Mouse (Mus musculus): ENCODE results near the gene Tenm4. TPM values are rescaled to one million over a fixed set of nuclear protein-coding genes. Genes with fewer than 3 reads are reported as not detected.

Tenm4 gene
- polyA plus RNA-seq, 2 experiments from 2014 or later, result 0.19 to 0.37 TPM

DNA sequence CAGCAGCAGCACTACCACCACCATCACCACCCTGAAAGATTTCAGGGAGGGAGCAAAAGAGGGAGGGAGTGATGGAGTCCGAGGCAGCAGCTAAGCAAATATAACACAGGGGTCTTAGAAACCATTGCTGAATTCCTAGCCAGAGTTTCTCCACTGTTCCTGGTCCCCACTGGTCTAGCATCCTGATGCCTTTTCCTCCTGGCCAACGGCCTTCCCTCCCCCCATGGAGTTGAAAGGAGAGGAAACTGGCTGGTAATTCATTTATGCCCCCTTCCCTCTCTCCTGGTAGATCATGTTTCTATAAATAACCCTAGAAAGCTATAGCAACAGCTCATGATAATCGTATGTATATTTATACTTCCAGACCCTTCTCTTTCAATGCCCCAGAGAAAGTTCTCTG, 481.8 kb downstream of the Tenm4 start:
- ATAC-seq, result no peak

DNA sequence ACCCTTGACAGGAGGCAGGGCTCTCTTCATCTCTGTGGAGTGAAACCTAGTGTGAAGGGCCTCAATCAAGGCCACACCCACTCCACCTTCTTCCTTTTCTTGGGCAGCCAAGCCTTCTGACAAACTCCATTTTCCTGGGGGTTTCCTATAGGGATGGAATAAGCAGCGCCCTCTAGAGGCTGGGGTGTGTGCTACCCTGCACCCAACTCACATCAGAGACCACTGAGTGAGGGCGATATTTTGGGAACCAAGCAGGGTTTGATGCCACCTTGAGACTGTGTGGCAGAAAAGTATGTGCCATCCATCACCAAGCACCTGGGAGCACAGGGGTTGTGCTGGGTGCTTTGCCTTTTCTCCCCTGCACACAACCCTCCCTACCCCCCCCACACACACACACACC, 483.2 kb downstream of the Tenm4 start:
- ATAC-seq, result no peak

DNA sequence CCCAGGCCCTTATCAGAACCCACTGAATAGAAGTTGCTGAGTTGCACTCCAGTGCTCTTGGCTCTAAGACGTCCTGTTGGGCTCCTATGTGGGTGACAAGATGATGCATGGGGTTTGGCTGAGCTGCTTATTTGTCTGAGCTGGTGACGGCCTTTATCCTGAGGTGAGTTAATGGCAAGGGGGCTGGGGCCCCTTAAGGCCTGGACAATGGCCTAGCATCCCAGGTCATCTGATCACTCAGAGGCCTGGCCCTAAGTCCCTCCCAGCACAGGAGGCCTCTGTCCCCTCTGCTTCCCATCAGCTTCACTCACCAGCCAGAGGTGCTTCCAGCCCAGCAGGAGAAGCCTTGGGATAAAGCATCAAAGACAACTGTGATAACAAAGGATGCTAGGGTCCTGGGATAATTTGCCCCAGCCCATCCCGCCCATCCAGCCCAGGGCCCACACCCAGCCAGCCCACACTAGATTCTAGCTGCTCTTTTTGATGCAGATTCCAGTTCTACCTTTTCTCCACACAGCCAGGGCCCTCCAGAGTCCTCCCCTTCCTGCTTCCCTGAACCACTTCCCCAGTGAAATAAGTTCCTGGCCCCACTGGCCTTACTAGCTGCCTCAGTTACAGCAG, 484.2 kb downstream of the Tenm4 start:
- ATAC-seq, result no peak

DNA sequence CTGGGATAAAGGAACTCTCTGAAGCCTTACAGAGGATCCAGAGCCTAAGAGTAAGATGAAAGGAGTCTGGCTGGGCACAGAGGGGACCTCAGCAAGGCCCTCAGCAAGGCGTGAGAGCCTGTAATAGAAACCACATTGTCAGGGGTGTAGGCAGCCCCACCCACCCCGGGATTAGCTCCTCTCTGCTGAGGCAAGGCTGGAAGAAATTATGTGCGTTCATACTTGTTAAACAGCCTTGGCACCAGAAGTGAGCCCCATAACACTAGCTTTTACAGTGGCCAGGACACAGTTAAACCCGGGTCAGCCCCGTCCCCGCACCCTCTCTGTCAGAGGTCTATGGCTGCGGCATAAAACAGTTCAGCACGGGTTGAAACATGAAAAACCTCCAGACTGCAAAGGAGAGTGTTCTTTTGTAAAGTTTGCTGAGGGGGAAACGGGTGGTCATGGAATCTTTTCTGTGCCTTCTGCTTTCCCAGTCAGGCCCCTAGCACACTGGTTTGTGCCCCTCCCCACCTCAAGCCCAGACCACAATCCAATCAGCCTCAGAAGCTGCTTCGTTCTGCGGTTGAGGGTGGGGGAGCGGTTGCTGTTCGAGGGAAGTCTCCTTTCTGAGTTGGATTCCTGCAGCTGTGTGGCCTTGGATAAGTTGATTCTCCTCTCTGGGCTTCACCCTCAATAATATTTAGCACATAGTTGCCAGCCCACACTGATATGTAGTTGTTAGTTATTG, 486.2 kb downstream of the Tenm4 start:
- ATAC-seq, result no peak

DNA sequence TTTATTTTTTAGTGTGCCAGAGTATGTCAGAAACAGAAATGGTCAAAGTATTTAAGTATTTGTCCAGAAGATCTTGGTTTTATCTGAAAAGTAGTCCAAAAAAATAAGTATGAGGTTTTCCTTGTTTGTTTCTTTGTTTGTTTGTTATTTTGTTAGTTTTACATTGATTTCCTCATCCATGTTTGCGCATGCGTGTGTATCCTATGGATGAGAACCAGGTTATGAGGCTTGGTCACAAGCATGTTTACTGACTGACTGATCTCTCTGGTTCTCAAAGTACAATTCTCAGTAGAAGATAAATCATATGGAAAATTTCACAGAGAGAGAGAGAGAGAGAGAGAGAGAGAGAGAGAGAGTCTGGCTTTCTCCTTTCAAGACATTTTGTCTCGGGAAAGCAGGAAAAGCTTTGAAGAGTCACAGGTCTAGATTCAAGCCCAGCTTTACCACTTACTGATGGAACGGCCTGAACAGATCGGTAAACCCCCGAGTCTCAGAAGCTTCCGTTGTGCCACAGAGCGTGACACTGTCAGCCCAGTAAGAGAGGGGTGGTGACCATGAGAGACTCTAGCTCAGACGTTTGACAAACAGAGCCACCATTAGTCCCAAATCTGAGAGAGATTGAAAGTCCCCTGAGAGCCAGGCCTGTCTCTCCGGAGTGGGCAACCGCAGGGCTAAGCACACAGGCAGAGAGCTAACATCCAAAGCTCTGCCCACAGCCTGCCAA, 487.0 kb downstream of the Tenm4 start:
- ATAC-seq, result no peak

DNA sequence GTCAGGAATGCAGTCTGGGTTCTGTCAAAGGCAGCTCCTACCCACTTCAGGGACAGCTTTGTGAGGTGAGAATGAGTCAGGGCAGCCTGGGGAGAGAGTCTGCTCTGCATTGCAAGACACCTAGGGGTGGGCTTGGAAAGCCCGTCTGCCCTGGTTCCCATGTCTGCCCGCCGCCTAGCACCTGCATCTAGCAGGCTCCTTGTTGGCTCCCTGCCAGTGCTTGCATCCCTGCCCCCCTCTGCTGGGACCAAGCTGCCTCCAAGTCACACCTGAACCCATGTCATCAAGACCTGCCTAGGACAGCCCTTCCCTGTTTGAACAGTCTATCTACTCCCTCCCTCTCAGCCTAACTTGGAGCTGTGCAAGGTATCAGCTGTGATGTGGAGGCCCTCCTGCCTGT, 489.9 kb downstream of the Tenm4 start:
- no peak for ATAC-seq

DNA sequence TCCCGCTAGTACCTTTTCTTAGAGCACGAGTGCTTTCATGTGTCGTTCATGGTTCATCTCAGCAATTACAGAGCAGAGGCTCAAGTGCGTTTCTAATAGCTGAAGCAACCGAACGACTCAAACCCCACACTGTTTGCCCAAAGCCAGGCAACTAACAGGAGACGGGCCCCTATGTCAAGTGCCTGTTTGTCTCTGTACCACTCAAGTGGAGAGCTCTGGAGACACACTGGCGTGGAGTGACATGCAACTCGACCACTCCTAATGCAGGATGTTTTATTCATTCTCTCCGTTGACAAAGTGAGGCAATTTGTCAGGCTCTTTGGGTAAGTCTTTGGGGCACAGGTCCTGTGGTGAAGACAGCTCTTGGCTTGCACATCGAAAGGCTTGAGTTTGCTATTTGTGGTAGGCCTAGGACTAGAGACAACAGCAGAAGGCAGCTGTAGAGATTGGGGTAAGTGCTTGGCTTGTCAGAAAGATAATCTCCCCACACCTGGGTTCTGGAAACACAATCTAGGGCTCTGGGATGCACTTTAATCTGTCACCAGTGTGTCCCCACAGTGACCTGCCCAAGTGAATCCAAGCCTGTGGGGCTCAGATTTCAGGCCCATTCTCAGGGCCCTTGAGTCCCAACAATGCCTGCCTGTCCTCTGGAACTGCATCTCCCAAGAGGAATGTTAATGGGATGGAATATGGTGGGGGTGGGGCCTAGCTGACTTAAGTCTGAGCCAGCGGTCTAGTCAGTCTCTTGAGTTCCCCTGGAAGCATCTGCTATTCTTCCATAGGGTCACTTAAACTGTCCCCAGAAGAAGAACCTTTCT, 490.5 kb downstream of the Tenm4 start:
- no peak for ATAC-seq

DNA sequence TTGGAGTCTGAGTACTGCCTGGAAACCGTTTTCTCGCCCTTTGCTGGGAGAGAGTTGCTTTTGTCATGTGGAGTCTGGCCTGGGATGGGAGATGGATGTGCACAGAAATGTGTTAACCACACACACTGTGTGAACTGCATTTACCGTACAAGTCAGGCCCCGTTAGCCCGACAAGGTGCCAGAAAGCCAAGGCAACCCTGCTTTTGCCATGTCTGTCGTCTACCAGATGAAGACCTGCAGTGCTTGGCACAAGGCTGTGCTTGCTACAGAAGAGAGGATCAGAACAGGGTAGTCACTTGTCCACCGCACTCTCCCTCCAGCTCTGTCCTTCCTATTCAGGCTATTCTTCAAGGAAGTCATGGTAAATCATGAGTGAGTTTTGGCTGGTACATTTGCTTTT, 492.3 kb downstream of the Tenm4 start:
- ATAC-seq, result no peak

DNA sequence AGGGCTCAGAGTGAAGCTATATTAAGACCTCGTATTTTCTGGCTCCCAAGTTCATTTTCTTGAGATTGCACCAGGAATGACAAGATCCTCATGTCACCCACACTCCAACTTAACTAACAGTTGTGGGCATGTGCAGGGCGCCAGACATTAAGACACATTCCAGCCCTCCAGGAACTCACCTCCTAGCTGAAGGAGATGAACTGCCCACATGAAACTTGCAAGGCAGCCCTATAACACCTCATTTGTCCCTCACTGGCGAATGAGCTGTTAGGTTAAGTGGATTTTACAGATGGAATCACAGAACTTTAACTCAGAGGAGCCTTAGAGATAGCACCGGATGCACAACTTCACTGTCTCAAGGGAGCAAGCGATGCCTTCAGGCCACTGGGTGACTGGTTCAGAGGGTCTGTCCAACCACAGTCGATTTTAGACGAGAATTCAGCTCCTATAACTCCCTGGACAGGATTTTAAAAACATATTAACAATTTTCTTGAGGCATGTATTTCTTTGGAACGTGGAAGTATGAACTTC, 495.4 kb downstream of the Tenm4 start:
- ATAC-seq, result no peak

DNA sequence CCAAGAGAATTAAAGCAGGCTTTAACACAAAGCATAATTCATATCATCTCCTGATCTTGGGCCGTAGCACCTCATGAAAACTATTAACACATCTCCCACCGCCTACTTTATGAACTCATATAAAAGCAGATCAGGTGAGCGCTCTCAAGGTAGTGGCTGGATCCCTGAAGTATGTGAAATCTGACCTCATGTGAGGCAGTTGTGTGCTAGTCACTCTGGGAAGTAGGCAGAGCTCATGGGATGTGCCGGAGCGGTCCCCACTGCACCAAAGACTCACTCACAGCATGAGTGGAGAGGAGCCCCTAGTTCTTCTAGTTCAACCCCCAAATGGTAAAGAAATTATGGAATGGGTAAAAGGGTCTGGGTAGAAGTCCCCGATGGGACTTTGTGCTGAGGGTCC, 496.6 kb downstream of the Tenm4 start:
- ATAC-seq, result no peak

DNA sequence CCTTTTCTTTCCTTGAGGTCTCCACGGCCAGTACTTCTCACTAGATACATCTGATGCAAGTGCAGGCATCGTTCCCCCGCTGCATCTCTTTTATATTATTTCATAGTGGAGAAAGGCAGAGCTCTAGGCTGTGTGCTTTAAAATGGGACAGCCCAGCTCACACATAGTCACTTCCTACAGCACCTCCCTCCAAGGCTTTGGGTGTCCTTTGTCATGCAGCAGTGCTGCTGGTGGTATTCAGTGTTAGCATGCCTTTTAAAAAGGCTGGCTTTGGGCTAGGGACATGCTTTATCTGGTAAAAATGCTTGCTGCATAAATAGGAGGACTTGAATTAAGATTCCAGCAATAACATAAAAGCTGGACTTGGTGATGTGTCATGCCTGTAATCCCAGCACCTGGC, 499.0 kb downstream of the Tenm4 start:
- ATAC-seq, result no peak

DNA sequence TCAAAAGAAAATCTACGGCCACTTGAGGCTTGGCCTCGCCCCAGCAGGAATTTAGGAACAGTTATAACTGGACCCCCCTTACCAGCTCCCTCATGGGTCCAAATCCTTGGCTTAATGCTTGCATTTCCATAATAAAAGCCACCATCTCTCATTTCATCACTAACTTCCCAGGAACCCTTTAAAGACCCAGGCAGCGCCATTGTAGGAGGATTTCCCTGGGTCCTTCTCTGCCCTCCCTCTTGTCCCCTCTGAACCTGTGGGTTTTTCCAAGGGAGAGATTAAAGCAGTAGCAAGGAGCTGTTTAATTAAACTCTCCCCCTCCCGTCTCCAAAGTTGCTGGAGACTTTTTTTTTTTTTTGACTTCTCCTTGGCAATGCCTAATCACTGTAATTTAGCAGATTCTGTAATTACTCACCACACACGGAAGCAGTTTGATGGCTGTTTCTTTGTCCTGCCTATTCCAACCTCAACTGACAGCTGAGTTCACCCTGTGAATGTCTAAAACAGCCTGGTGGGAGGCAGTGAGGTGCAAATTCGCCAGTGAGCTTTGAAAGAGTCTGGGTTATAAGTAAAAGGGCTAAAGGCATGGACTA, 501.4 kb downstream of the Tenm4 start:
- no peak for ATAC-seq

DNA sequence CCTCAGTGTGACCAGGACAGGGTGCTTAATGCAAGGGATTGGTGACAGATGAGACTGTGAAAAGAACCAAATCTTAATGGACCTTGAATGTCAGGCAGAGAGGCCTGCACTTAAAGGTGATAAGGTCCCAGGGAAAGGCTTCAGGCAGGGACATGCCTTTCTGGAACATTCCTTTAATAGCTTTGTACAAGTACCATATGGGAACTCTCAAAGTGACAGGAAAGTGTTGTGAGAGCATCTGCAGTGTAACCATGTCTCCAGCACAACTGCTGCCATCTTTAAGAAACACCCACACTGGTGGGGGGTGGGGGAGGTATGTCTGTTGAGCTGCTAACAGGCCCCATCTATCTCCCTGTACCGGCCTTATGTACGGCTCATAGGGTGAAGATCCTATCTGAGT, 506.0 kb downstream of the Tenm4 start:
- no peak for ATAC-seq

DNA sequence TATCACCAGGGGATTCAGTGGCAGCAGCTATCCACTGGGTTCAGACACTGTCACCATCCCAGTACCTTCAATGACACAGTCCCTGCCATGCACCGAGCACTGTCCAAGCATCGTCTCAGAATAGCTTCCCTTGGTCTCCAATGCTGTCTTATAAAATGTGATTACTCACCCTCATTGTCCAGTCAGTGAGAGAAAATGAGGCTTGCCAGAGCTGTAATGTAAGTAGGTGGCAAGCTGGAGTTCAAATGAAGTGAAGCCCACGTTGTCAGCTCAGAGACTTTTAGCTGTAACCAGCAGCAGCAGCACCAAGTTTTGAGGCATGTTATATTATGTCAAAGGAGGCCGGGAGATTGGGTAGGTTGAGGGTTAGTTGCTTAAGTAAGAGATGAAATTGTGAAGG, 507.2 kb downstream of the Tenm4 start:
- no peak for ATAC-seq

DNA sequence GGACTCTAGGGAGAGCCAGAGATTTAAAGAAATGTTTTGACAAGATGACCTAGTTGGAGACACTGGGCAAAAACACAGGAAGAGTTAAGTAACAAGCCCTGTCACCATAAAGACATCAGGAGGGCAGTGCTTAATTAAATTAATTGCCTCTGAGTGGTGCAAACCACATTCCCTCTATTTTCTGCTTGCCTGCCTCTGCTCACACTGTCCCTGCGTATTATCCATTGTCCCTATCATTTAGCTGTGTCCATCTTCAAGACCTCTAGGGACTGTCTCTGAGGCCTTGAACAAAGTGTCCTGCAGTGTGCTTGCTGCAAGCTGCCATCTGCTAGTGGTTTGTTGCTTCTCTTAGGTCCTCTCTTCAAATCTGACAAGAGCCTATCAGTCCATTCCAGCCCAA, 508.7 kb downstream of the Tenm4 start:
- no peak for ATAC-seq

DNA sequence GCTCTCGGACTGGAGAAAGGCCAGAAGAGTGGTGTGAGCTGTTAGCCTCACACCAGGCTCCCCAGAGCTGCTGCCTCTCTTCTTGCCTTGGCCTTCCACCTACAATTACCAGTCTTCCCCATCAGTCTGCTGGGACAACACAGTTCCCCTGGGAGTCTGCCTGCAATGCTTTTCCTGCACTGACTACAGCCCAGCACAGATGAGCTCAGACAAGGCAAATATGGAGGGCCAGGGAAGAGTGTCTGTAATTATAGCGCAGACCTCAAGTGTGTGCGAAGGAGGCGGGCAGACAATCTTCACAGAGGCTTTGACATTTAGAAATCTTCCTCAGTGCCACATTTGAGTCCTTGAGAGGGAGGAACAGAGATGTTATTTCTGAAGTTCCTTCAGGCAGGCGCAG, 509.4 kb downstream of the Tenm4 start:
- ATAC-seq, result no peak

DNA sequence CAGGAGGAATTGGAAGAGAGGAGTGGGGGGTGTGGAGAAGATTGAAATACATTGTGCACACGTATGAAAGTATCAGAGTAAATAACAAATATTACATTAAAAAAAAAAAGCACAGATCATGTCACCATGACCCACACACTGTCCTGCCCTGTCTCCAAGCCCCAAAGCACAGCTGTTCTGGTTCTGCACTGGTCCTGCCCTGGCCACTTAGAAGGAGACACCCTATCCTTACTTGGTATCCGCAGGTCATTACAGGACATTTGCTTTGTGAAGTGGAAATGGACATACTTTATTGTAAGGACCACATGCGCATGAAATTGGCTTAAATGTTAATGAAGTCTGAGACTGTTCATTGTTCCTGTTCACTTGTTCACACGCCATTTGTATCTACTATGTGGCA, 510.8 kb downstream of the Tenm4 start:
- ATAC-seq, result no peak

DNA sequence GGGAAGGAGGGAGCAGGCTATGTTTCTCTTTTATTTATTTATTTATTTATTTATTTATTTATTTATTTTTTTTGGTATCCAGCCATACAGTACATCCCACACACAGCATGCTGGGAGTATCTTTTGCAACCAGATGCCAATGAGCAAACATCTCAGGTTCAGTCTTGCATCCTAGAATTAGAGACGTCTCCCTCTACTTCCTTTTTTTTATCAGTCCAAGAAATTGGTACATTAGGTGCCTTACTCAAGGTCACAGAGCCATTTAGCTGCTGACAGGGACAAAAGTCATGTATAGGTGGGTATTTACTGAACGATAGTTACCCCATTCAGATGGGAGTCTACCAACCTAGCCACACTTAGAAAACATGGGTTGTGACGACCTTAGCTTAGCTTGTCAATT, 517.1 kb downstream of the Tenm4 start:
- ATAC-seq, result no peak

DNA sequence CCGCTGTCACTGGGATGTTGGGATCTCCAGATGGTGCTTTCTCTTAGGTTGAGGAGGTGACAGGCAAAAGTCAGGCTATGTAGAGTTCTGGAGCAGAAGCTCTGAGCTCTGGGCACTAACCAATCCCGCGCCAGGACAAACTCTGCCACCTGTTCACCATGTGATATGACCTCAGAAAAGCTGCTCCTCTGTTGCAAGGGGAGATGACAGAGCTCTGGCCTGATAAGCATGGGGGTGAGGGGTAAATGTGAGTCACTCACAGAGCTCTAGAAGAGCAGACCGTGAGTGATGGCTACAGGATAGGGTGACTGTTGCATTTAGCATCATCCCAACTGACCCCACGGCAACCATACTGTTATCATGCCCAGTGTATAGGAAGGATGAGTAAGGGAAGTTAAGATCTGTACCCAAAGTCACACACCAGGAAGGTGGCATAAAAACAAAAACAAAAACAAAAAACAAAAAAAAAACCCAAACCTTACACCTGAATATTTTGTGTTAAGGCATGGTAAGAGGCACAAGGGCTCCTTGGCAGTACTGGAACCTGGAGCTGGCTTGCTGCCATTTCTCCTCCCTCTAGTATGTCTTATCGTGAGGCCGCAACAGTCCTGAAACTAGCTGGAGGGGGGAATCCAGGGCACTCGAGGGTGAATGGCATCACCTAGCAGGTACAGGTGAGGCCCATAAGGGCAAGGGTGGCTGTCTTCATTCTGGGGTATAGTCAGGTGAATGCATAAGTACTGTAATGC, 530.2 kb downstream of the Tenm4 start:
- no peak for ATAC-seq

DNA sequence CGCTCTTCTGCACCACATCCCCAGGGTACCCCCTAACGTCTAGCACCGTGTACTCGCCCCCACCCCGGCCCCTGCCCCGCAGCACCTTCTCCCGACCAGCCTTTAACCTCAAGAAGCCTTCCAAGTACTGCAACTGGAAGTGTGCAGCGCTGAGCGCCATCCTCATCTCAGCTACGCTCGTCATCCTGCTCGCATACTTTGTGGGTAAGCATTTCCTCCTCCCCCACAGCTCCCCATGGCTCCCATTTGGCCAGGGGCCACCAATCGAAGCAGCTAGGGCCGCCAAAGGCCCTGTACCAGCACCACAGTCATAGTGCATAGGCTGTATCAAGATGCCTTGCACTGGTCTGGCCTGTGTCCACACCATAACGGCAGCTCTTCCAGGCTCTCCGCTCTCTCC, 532.9 kb downstream of the Tenm4 start:
- ATAC-seq, result no peak

DNA sequence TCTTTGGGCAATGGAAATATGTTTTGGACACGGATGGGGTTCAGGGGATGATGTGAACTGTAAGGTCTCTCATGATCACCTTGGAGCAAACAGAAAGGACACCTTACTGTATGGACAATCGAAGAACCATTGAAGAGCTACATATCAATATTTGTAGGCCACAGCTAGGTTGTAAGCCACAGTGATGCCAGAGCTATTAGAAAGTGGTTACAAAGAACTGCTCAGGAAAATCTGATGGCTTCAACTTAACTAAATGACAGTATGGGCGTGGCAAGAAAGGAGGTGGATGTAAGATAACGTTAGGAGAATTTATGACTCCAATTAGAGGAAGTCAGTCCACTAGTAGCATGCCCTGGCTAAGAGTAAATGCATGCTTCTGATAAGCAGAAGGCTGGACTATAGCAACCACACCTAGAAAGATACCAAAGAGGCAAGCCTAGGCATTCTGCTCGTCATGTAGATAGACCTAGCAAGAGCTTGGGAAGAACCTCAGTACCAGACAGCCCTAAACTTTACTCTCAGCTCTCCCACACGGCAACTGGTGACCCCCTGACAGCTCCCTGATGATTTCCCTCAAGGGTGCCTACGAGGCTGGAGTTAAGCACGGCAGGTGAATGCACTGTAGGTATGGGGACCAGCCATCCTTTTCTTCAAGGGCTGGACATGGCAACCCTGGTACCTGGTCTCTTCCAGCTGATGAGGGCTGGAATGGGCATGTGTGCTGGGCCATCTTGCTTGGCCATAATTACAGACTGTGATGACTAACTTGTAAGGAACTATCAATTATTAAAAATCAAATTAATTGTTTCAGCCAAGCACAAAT, 534.5 kb downstream of the Tenm4 start:
- ATAC-seq, result no peak
